Mouse (Mus musculus) hindbrain, embryonic 14.5 days (tissue): ENCODE measurements at regions not wholly inside any gene's neighbourhood (a gene's known extent, or its start where the extent isn't known, plus 50 kb on each side); places are given as distances from the start of the nearest gene placed in this dataset.

Experiments used
- ATAC-seq: fragments of 200-750 bp; cut with Nextera tagmentation; 2 replicates; pipeline ENCODE4 v1.8.0; 2017; ENCODE audit warnings: moderate number of reproducible peaks, mild to moderate bottlenecking, moderate TSS enrichment, moderate library complexity; ENCODE audit not compliant: low FRiP score
- DNase-seq: peaks from one replicate; pipeline ENCODE4 v3.0.0-alpha.2; 2015; ENCODE audit warnings: low spot score
- H3K27ac ChIP-seq: fragments of 300-500 bp; sonication (generic); 2 replicates; pipeline ENCODE4 v1.5.1; 2014; ENCODE audit warnings: mild to moderate bottlenecking, moderate library complexity
- H3K27me3 ChIP-seq: fragments of 300-500 bp; sonication (generic); 2 replicates; pipeline ENCODE4 v1.6.1; 2014; ENCODE audit warnings: mild to moderate bottlenecking, low read length, mixed read lengths; ENCODE audit not compliant: control insufficient read depth, insufficient read depth
- H3K36me3 ChIP-seq: fragments of 300-500 bp; sonication (generic); replicated peaks from 2 replicates; pipeline ENCODE4 v1.6.1; 2014; ENCODE audit not compliant: control insufficient read depth, insufficient read depth
- H3K4me1 ChIP-seq: fragments of 300-500 bp; sonication (generic); replicated peaks from 2 replicates; pipeline ENCODE4 v1.6.1; 2014; ENCODE audit warnings: antibody characterized with exemption, low read length, mixed read lengths; ENCODE audit not compliant: control insufficient read depth, insufficient read depth
- H3K4me2 ChIP-seq: fragments of 300-500 bp; sonication (generic); replicated peaks from 2 replicates; pipeline ENCODE4 v1.6.1; 2014; ENCODE audit warnings: mild to moderate bottlenecking, moderate library complexity
- H3K4me3 ChIP-seq: fragments of 300-500 bp; sonication (generic); replicated peaks from 2 replicates; pipeline ENCODE4 v1.5.1; 2014; ENCODE audit warnings: mild to moderate bottlenecking, low read length
- H3K9ac ChIP-seq: fragments of 300-500 bp; sonication (generic); 2 replicates; pipeline ENCODE4 v1.6.1; 2014
- H3K9me3 ChIP-seq: fragments of 300-500 bp; sonication (generic); 2 replicates; pipeline ENCODE4 v1.6.1; 2016; ENCODE audit warnings: low read length; ENCODE audit not compliant: control insufficient read depth
- WGBS: fragments of 180-500 bp; shearing (Covaris S2); extraction: QIAGEN DNeasy Blood & Tissue Kit; methylation state at CpG from one replicate; pipeline ENCODE4 v1.1.7; 2014; 5-methylcytosine and 5-hydroxymethylcytosine counted together

GRCm38 (mm10) chr10:53482919-53483318 lies 103.2 kb upstream of the Cep85l start:
- no peaks in the 10 kb centered on the region for H3K27me3 ChIP-seq
- ATAC-seq, result no peak
- H3K27ac ChIP-seq, result no peak overlapping the region
- no peak overlapping the region for H3K4me2 ChIP-seq
- no peak for DNase-seq
- no peaks in the 10 kb centered on the region for H3K36me3 ChIP-seq
- no peak overlapping the region for H3K4me3 ChIP-seq
- H3K9me3 ChIP-seq, result no peaks in the 10 kb centered on the region
- H3K9ac ChIP-seq, result no peak overlapping the region
- 78% methylated on average over 3 of the region's 3 CpGs for WGBS
- H3K4me1 ChIP-seq, result no peaks in the 10 kb centered on the region

GRCm38 (mm10) chr10:53470200-53470599 lies 90.5 kb upstream of the Cep85l start:
- DNase-seq (no peak), ATAC-seq (no peak)
- no peak overlapping the region for H3K4me3 ChIP-seq
- H3K27me3 ChIP-seq, result no peaks in the 10 kb centered on the region
- WGBS, result 82% methylated on average over 3 of the region's 3 CpGs
- no peak overlapping the region for H3K9ac ChIP-seq
- no peak overlapping the region for H3K27ac ChIP-seq
- no peaks in the 10 kb centered on the region for H3K4me1 ChIP-seq
- peaks cover 32% of the 10 kb centered on the region for H3K9me3 ChIP-seq
- no peak overlapping the region for H3K4me2 ChIP-seq
- H3K36me3 ChIP-seq, result no peaks in the 10 kb centered on the region

GRCm38 (mm10) chr10:53469611-53470010 lies 89.9 kb upstream of the Cep85l start:
- DNase-seq (no peak), ATAC-seq (no peak)
- Histone ChIP-seq H3K36me3 (no peaks in the 10 kb centered on the region), H3K9me3 (peaks cover 32% of the 10 kb centered on the region), H3K9ac (no peak overlapping the region), H3K4me3 (no peak overlapping the region), H3K27ac (no peak overlapping the region), H3K4me1 (no peaks in the 10 kb centered on the region), H3K27me3 (no peaks in the 10 kb centered on the region), H3K4me2 (no peak overlapping the region)
- 90% methylated on average over 1 of the region's 1 CpGs for WGBS

GRCm38 (mm10) chr10:53468293-53468545 lies 88.5 kb upstream of the Cep85l start:
- Histone ChIP-seq H3K4me3 (no peak overlapping the region), H3K4me2 (no peak overlapping the region), H3K9ac (no peak overlapping the region), H3K27ac (no peak overlapping the region), H3K4me1 (peaks cover 4% of the 10 kb centered on the region; the same call in 1 of the 2 replicates), H3K36me3 (no peaks in the 10 kb centered on the region), H3K27me3 (no peaks in the 10 kb centered on the region), H3K9me3 (peaks cover 20% of the 10 kb centered on the region)
- no peak for DNase-seq
- WGBS, result 97% methylated on average over 3 of the region's 3 CpGs
- no peak for ATAC-seq

- no peak for ATAC-seq
- Histone ChIP-seq H3K4me3 (no peak overlapping the region), H3K27me3 (no peaks in the 10 kb centered on the region), H3K4me2 (no peak overlapping the region), H3K4me1 (peaks cover 10% of the 10 kb centered on the region; the same call in 1 of the 2 replicates), H3K36me3 (no peaks in the 10 kb centered on the region), H3K9me3 (peaks cover 18% of the 10 kb centered on the region), H3K9ac (no peak overlapping the region), H3K27ac (no peak overlapping the region)
- 76% methylated on average over 3 of the region's 3 CpGs for WGBS
- no peak for DNase-seq
These were observed 87.9 kb upstream of the Cep85l start for GRCm38 (mm10) chr10:53467472-53468292.

- no peak for DNase-seq
These were observed 87.1 kb upstream of the Cep85l start for GRCm38 (mm10) chr10:53466851-53467250.

GRCm38 (mm10) chr10:53466261-53466660 lies 86.5 kb upstream of the Cep85l start:
- DNase-seq, result no peak
- no peak for ATAC-seq

More at GRCm38 (mm10) chr10:53466851-53467250, 87.1 kb upstream of the Cep85l start:
- H3K27ac ChIP-seq, result no peak overlapping the region
- peaks cover 12% of the 10 kb centered on the region; the same call in 1 of the 2 replicates for H3K4me1 ChIP-seq
- H3K9me3 ChIP-seq, result peaks cover 11% of the 10 kb centered on the region
- no peak overlapping the region for H3K9ac ChIP-seq
- no peaks in the 10 kb centered on the region for H3K36me3 ChIP-seq
- H3K4me2 ChIP-seq, result no peak overlapping the region
- peak; percentile 25; the same call in 1 of the 2 replicates for ATAC-seq
- no peaks in the 10 kb centered on the region for H3K27me3 ChIP-seq
- no peak overlapping the region for H3K4me3 ChIP-seq
- 53% methylated on average over 1 of the region's 1 CpGs for WGBS

GRCm38 (mm10) chr10:53464581-53464980 lies 84.8 kb upstream of the Cep85l start:
- no peaks in the 10 kb centered on the region for H3K36me3 ChIP-seq
- no peak overlapping the region for H3K4me2 ChIP-seq
- no peaks in the 10 kb centered on the region for H3K9me3 ChIP-seq
- ATAC-seq (no peak), DNase-seq (no peak)
- H3K4me1 ChIP-seq, result peaks cover 12% of the 10 kb centered on the region; the same call in 1 of the 2 replicates
- H3K27ac ChIP-seq, result no peak overlapping the region
- H3K9ac ChIP-seq, result no peak overlapping the region
- H3K4me3 ChIP-seq, result no peak overlapping the region
- H3K27me3 ChIP-seq, result no peaks in the 10 kb centered on the region

More at GRCm38 (mm10) chr10:53466261-53466660, 86.5 kb upstream of the Cep85l start:
- H3K9me3 ChIP-seq, result peaks cover 6% of the 10 kb centered on the region; the same call in 1 of the 2 replicates
- WGBS, result 73% methylated on average over 6 of the region's 6 CpGs
- H3K9ac ChIP-seq, result no peak overlapping the region
- H3K27me3 ChIP-seq, result no peaks in the 10 kb centered on the region
- no peak overlapping the region for H3K4me3 ChIP-seq
- no peaks in the 10 kb centered on the region for H3K36me3 ChIP-seq
- H3K4me2 ChIP-seq, result no peak overlapping the region
- H3K27ac ChIP-seq, result 0 out of 2 replicates have a peak overlapping the region, but pooled peaks have one; percentile 20
- peaks cover 12% of the 10 kb centered on the region; the same call in 1 of the 2 replicates for H3K4me1 ChIP-seq

GRCm38 (mm10) chr10:53464006-53464405 lies 84.3 kb upstream of the Cep85l start:
- H3K9ac ChIP-seq, result no peak overlapping the region
- no peak overlapping the region for H3K27ac ChIP-seq
- 48% methylated on average over 6 of the region's 6 CpGs for WGBS
- H3K9me3 ChIP-seq, result no peaks in the 10 kb centered on the region
- no peak overlapping the region for H3K4me2 ChIP-seq
- no peak overlapping the region for H3K4me3 ChIP-seq
- ATAC-seq, result no peak
- no peak for DNase-seq
- H3K27me3 ChIP-seq, result no peaks in the 10 kb centered on the region
- H3K4me1 ChIP-seq, result peaks cover 12% of the 10 kb centered on the region; the same call in 1 of the 2 replicates
- no peaks in the 10 kb centered on the region for H3K36me3 ChIP-seq
